Mouse (Mus musculus): ENCODE results near the gene Atxn1. TPM values are rescaled to one million over a fixed set of nuclear protein-coding genes. Genes with fewer than 3 reads are reported as not detected.

Atxn1 gene
- polyA plus RNA-seq, 1 experiment from 2014 or later = 5.4 TPM

DNA sequence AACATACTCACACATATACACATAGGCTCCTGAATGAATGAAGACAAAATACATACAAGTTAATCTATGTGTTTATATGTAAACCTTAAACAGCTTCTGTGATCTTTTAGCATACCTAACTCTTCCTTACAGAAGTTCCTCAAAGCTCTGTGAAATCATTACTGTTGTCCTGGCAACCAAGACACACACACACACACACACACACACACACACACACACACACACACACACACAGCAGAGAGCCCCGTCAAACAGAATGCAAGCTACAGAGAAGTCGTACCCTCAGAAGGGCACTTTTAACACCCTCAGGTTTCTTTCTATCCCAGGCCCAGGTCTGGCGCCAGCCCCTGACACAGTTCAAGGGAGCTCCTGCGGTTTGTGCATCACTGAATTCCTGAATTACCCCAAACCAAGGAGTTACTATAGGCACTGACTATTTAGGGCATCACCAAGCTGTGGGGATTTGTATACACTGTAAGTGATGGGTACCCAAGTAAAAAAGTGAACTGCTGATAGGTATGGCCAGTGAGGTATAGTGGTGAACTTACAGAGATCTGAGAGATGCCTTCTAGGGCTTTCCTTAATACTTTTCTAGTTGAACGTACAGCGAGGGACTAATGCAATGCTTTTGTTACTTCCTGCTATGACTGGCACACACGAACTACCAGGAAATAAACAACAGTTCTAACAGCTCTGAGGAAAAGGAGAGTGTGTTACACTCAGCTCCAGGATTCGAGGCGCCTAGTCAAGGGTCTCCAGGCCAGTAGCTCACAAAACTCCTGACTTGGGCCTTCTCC, 75.7 kb downstream of the Atxn1 start:
- 60% methylated on average over 9 of the region's 9 CpGs for whole genome bisulfite sequencing
- ATAC-seq (ENCODE audit: insufficient number of reproducible peaks, low FRiP score, low TSS enrichment, low read depth) = no peak
- no peak overlapping the region for H3K27ac ChIP-seq
- no peaks in the 10 kb centered on the region for H3K27me3 ChIP-seq
- no peaks in the 10 kb centered on the region for H3K9me3 ChIP-seq
- H3K36me3 ChIP-seq = no peaks in the 10 kb centered on the region
- H3K4me3 ChIP-seq = no peak overlapping the region
- no peak overlapping the region for H3K4me2 ChIP-seq
- H3K9ac ChIP-seq = no peak overlapping the region
- H3K4me1 ChIP-seq = no peaks in the 10 kb centered on the region

DNA sequence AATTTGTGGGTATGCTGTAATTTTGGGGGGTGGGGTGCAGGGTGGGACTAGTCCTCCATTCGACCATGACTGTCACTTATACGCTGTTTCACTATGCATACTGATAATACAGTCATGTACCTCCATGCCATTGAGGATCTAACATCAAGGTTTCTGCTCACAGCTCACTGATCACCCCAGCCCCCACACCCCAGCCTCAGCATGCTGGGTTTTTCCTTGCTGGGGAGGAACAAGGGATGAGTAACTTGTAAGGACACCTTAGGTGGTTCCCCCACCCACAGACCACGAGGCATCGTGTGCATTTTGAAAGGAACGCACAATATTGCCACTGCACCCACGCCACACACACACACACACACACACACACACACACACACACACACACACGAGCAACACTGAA, 79.9 kb downstream of the Atxn1 start:
- Histone ChIP-seq H3K9me3 (no peaks in the 10 kb centered on the region), H3K4me3 (no peak overlapping the region), H3K9ac (no peak overlapping the region), H3K27me3 (no peaks in the 10 kb centered on the region), H3K36me3 (no peaks in the 10 kb centered on the region), H3K4me1 (peaks cover 21% of the 10 kb centered on the region), H3K4me2 (no peak overlapping the region), H3K27ac (no peak overlapping the region)
- 88% methylated on average over 7 of the region's 7 CpGs for WGBS
- no peak for ATAC-seq (ENCODE audit: insufficient number of reproducible peaks, low FRiP score, low TSS enrichment, low read depth)

DNA sequence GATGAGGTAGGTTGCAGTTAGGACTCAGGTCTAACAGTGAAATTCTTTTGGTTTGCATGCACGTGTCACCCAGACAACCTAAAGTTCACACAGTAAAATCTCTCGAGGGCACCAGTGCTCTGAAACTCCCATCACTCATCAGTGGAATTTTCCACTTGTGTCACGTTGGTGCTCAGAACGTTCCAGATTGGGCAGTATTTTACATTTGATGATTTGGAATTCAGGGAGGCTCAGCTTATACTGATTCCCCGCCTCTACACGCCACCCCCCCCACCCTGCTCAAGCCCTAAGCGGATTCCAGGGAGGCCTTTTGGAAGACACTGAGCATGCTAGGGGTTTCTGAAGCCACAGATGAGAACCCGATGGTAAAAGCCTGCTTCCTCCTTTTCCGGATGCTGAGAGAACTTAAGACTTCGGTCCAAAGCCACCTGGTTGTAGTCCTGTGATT, 81.0 kb downstream of the Atxn1 start:
- Histone ChIP-seq H3K9me3 (no peaks in the 10 kb centered on the region), H3K4me3 (no peak overlapping the region), H3K4me1 (peaks cover 21% of the 10 kb centered on the region), H3K4me2 (no peak overlapping the region), H3K27ac (no peak overlapping the region), H3K9ac (no peak overlapping the region), H3K36me3 (no peaks in the 10 kb centered on the region), H3K27me3 (no peaks in the 10 kb centered on the region)
- WGBS = 64% methylated on average over 10 of the region's 10 CpGs
- no peak for ATAC-seq (ENCODE audit: insufficient number of reproducible peaks, low FRiP score, low TSS enrichment, low read depth)

DNA sequence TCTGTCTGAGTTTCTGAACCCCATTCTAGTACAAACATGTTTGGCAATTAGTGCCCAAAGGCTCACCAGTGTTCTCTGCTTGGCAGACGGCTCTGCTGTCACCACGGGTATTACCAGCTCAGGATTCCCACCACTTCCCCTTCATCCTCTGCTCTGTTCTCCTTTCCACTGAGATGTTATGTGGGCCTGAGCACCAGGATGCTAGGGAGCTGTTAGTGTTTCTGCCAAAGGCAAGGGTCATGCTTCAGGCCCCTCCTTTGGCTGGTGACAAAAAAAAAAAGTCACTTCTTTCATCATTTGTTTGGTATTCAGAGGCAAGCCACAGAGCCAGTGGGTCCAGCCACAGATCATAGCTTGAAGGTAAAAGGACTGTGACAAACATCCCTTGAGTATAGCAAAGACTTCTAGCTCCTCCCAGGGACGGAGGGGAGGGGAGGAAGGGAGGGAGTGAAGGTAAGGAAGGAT, 81.8 kb downstream of the Atxn1 start:
- no peak overlapping the region for H3K4me3 ChIP-seq
- no peaks in the 10 kb centered on the region for H3K9me3 ChIP-seq
- no peaks in the 10 kb centered on the region for H3K27me3 ChIP-seq
- ATAC-seq (ENCODE audit: insufficient number of reproducible peaks, low FRiP score, low TSS enrichment, low read depth) = no peak
- H3K4me1 ChIP-seq = peaks cover 21% of the 10 kb centered on the region
- H3K36me3 ChIP-seq = no peaks in the 10 kb centered on the region
- WGBS = 40% methylated on average over 3 of the region's 3 CpGs
- H3K27ac ChIP-seq = no peak overlapping the region
- no peak overlapping the region for H3K4me2 ChIP-seq
- H3K9ac ChIP-seq = no peak overlapping the region

DNA sequence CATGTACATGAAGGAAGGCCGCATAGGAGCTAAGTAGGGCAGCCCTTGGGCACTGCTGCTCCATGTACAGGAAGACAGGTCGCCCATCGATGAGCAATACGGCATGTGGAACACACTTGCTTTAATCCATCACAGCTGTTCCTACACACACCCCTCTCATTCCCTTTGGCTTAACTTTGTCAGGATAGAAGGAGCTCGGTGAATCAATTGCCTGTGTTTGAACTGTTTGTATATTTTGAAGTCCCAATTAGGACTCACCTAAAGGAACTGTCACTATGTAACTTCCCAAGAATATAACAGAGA, 84.3 kb downstream of the Atxn1 start:
- Histone ChIP-seq H3K9me3 (no peaks in the 10 kb centered on the region), H3K27ac (no peak overlapping the region), H3K27me3 (no peaks in the 10 kb centered on the region), H3K36me3 (no peaks in the 10 kb centered on the region), H3K4me2 (no peak overlapping the region), H3K4me1 (peaks cover 21% of the 10 kb centered on the region), H3K9ac (no peak overlapping the region), H3K4me3 (no peak overlapping the region)
- WGBS = 63% methylated on average over 5 of the region's 5 CpGs
- ATAC-seq (ENCODE audit: insufficient number of reproducible peaks, low FRiP score, low TSS enrichment, low read depth) = no peak

DNA sequence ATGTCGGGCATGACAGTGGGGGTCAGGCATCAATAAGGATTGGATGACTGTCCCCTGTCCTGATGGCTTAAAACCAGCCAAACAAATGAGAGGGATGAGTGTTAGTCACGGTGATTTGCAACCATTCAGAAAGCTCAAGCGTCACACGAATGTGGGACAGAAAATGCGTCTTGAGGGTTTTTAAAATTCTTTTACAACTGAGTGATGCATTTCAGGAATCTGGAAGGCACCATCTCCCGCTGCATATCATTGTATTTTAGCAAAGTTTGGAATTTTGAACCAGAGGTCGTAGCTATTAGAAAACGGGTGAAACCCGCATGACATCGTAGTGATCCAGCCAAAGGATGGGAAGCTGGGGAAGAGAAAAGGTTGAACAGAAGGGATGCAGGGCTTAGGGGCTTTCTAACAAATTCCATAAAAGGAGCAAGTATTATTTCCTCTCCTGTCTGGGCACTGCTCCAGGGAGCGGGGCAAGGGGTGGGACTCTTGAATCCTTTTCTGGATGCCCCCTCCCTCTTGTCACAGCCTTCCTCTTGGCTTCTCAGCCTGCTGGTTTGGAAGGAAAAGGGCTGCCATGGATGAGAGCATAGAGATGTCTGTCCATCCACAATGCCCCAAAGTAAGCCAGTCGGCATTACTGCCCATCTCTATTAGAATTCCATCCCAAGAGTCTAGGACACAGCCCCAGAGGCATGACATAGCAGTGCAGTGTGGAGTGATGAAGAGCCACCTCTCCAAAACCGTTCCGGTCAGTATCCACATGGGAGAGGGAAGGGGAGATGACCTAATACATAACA, 84.9 kb downstream of the Atxn1 start:
- H3K4me3 ChIP-seq = no peak overlapping the region
- WGBS = 71% methylated on average over 14 of the region's 14 CpGs
- no peak overlapping the region for H3K9ac ChIP-seq
- no peaks in the 10 kb centered on the region for H3K36me3 ChIP-seq
- no peak overlapping the region for H3K27ac ChIP-seq
- H3K27me3 ChIP-seq = no peaks in the 10 kb centered on the region
- H3K9me3 ChIP-seq = no peaks in the 10 kb centered on the region
- peaks cover 21% of the 10 kb centered on the region for H3K4me1 ChIP-seq
- ATAC-seq (ENCODE audit: insufficient number of reproducible peaks, low FRiP score, low TSS enrichment, low read depth) = no peak
- no peak overlapping the region for H3K4me2 ChIP-seq

DNA sequence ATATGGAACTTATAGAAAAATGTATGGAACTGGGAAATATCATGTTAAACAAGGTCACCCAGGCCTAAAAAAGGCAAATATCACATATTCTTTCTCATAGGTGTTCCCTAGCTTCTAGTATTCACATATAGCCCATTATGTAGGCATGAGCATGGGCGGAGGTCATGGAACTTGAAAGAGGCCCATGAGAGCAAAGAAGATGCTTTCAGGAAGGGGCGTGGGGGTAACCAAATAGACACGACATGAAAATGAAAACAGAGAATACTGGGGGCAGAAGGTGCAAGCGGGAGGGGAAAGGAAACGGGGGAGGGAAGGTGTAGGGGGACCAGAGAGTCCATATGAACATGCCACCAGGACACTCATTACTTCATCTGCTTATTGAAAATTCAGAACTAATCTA, 87.9 kb downstream of the Atxn1 start:
- Histone ChIP-seq H3K27ac (no peak overlapping the region), H3K4me3 (no peak overlapping the region), H3K4me2 (no peak overlapping the region), H3K9ac (no peak overlapping the region), H3K27me3 (no peaks in the 10 kb centered on the region), H3K9me3 (no peaks in the 10 kb centered on the region), H3K36me3 (no peaks in the 10 kb centered on the region), H3K4me1 (peaks cover 12% of the 10 kb centered on the region)
- 78% methylated on average over 5 of the region's 5 CpGs for WGBS
- no peak for ATAC-seq (ENCODE audit: insufficient number of reproducible peaks, low FRiP score, low TSS enrichment, low read depth)

DNA sequence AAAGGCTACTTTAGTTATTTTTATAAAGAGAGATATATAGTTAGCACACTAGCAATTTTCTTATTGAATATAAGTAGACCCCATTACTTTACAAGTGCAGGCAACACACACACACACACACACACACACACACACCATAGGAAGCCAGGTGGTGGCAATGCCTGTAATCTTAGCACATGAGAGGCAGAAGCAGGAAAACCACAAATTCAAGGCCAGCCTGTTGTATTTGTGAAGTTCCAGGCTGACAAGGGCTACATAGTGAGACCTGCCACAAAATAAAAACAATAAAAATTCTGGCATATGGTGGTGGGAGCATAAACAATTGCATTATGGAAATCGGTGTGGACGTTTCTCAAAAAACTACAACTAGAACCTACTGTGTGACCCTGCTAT, 88.4 kb downstream of the Atxn1 start:
- ATAC-seq (ENCODE audit: insufficient number of reproducible peaks, low FRiP score, low TSS enrichment, low read depth) = no peak
- H3K9me3 ChIP-seq = no peaks in the 10 kb centered on the region

DNA sequence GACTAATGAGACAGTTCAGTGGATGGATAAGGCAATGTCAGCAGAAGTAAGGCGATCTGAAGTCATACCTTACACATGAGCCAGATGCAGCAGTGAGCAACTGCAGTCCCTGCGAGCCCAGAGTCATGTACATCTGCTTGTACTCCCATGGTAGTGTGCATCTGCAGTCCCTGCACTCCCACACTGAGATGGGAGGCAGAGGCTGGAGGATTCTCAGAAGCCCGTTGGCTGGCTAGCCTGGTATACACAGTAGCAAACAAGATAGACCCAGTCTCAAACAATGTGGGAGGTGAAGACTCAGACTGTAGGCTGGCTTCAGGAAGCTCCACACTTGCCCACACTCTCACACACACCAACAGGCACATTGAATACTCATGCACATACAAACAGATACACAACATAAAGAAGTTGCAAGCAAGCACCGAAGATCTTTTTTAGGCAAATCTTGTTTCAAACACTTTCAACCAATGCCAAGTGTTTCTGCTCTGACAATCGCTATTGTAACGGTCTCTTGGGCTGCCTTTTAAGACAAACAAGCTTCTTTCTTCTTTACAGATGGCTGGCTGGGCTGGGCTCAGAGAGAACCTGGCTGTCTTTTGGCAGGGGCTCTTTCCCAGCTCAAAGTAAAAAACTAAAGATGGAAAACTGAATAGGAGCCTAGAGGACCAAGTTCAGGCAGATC, 89.0 kb downstream of the Atxn1 start:
- H3K27ac ChIP-seq = no peak overlapping the region
- 70% methylated on average over 6 of the region's 6 CpGs for WGBS
- no peak overlapping the region for H3K9ac ChIP-seq
- no peaks in the 10 kb centered on the region for H3K9me3 ChIP-seq
- H3K27me3 ChIP-seq = no peaks in the 10 kb centered on the region
- H3K36me3 ChIP-seq = no peaks in the 10 kb centered on the region
- no peak overlapping the region for H3K4me3 ChIP-seq
- ATAC-seq (ENCODE audit: insufficient number of reproducible peaks, low FRiP score, low TSS enrichment, low read depth) = no peak
- H3K4me1 ChIP-seq = peaks cover 10% of the 10 kb centered on the region
- H3K4me2 ChIP-seq = no peak overlapping the region

More for the DNA sequence above, 88.4 kb downstream of the Atxn1 start:
- Histone ChIP-seq H3K36me3 (no peaks in the 10 kb centered on the region), H3K27me3 (no peaks in the 10 kb centered on the region), H3K4me2 (no peak overlapping the region), H3K4me1 (peaks cover 12% of the 10 kb centered on the region), H3K9ac (no peak overlapping the region), H3K4me3 (no peak overlapping the region), H3K27ac (no peak overlapping the region)
- 88% methylated on average over 2 of the region's 2 CpGs for WGBS

DNA sequence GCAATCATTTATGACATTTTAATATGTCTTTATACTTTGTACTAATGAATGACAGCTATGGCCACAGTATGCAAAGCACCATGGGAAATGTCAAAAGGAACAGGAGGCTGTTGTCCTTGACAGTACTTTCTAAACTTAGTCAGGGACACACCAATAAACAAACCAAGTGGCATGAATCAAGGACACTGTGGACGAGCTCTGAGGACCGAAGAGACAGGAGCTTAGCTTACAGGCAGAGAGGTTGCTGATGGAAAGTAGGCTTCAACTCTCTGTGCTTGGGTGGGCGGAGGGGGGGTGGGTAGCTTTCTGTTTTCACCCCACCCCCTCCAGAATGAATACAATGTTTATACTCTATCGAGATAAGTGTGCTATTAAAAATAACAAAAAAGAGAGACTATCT, 90.6 kb downstream of the Atxn1 start:
- WGBS = 88% methylated on average over 4 of the region's 4 CpGs
- no peak overlapping the region for H3K9ac ChIP-seq
- H3K36me3 ChIP-seq = no peaks in the 10 kb centered on the region
- no peaks in the 10 kb centered on the region for H3K27me3 ChIP-seq
- no peak overlapping the region for H3K27ac ChIP-seq
- no peak overlapping the region for H3K4me3 ChIP-seq
- H3K9me3 ChIP-seq = no peaks in the 10 kb centered on the region
- no peak overlapping the region for H3K4me2 ChIP-seq
- no peaks in the 10 kb centered on the region for H3K4me1 ChIP-seq
- no peak for ATAC-seq (ENCODE audit: insufficient number of reproducible peaks, low FRiP score, low TSS enrichment, low read depth)

DNA sequence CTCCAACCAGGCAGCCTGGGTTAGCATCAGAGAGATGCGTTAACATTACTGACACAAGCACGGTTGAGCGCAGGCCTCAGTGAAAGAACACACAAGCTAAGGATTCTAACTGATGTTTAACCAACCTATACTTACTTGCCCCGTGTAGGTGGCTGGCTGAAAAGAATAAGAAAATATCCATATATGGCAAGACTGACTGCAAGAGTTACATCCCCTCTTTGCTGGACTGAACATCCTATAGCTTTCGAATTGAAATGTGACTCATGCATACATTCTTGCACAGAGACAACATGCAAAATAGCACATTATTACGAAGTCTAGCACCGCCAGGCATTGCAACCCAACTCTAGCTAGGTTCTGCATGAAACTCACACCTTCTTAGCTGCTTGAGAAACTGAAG, 91.8 kb downstream of the Atxn1 start:
- WGBS = 81% methylated on average over 7 of the region's 7 CpGs
- H3K9ac ChIP-seq = no peak overlapping the region
- no peak overlapping the region for H3K27ac ChIP-seq
- H3K36me3 ChIP-seq = no peaks in the 10 kb centered on the region
- no peak overlapping the region for H3K4me2 ChIP-seq
- no peaks in the 10 kb centered on the region for H3K27me3 ChIP-seq
- H3K4me3 ChIP-seq = no peak overlapping the region
- no peaks in the 10 kb centered on the region for H3K9me3 ChIP-seq
- no peak for ATAC-seq (ENCODE audit: insufficient number of reproducible peaks, low FRiP score, low TSS enrichment, low read depth)
- H3K4me1 ChIP-seq = no peaks in the 10 kb centered on the region

Measured in limb, embryonic 15.5 days (tissue).